Mouse (Mus musculus): ENCODE results near the gene Eme2.

Gene Eme2

GRCm38 (mm10) chr17:24894995-24895547 lies at the start of gene Eme2, which contains the start of gene Mrps34:
Gene Eme2, minus strand, starts transcription at chr17:24895087.
Gene Mrps34, plus strand, starts transcription at chr17:24895116.
- POLR2A ChIA-PET, result interaction anchor here (0.6 to 18.3 kb wide), 67 partner anchors 8 to 1060 kb away, joined by 3 to 338 read pairs (median 4); partner anchors contain the start of genes Fahd1 (in 3 of the 4), Nubp2 (in 3 of the 4), Spsb3 (in 3 of the 4) and Jpt2 (in 2 of the 4)
- CTCF ChIA-PET, result interaction anchor here (0.7 to 1.7 kb wide), 11 partner anchors 8 to 220 kb away, joined by 3 to 8 read pairs (median 3); partner anchors contain the start of genes Nubp2 (in 2 of the 4), Spsb3 (in 2 of the 4) and Telo2 (in 1 of the 4)

- ChIA-PET POLR2A (interaction anchor here in 2 of 4 experiments (1.5 to 9.4 kb wide), 4 partner anchors 8 to 17 kb away, joined by 3 to 92 read pairs (median 6); partner anchors contain the start of gene Jpt2 (in 2 of the 2)), CTCF (interaction anchor here in 1 of 4 experiments (1.1 kb wide), 1 partner anchor 15 kb away, joined by 3 read pairs; no protein-coding TSS in a partner anchor)
These were observed 48.7 kb upstream of the Eme2 start for GRCm38 (mm10) chr17:24943589-24943988.

GRCm38 (mm10) chr17:24943036-24943435 lies 48.1 kb upstream of the Eme2 start:
- ChIA-PET POLR2A (interaction anchor here in 3 of 4 experiments (0.7 to 1.8 kb wide), 7 partner anchors 8 to 297 kb away, joined by 3 to 7 read pairs (median 3); partner anchors contain the start of genes Gnptg (in 1 of the 3), Jpt2 (in 1 of the 3) and Tsr3 (in 1 of the 3)), CTCF (interaction anchor here (0.6 to 1.1 kb wide), 5 partner anchors 8 to 18 kb away, joined by 3 read pairs; partner anchors contain the start of gene Jpt2 (in 1 of the 4))

DNA sequence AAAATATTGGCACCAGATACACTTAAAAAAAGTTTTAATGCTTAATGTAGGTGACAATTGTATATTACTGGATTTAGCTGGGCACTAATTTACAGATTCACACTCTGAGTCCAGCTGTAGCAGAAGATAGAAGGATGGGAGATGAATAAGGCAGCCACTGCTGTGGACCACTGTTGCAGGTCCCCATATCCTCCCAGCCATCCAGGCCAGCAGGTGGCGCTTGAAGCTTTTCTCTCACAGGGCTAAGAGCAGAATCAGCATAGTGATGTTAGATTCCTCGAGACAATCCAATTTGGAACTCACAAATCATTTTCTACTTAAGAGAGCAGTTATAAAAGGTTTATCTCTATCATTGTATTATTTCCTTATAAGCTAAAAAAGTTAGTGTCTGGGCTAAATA lies 47.6 kb upstream of the Eme2 start:
- CTCF ChIA-PET, result interaction anchor here (0.6 to 1.1 kb wide), 8 partner anchors 9 to 296 kb away, joined by 3 to 5 read pairs (median 3); partner anchors contain the start of genes Jpt2 (in 1 of the 4) and Tmem204 (in 1 of the 4)
- POLR2A ChIA-PET, result interaction anchor here in 3 of 4 experiments (0.7 to 1.8 kb wide), 7 partner anchors 9 to 297 kb away, joined by 3 to 7 read pairs (median 3); partner anchors contain the start of genes Gnptg (in 1 of the 3), Jpt2 (in 1 of the 3) and Tsr3 (in 1 of the 3)

DNA sequence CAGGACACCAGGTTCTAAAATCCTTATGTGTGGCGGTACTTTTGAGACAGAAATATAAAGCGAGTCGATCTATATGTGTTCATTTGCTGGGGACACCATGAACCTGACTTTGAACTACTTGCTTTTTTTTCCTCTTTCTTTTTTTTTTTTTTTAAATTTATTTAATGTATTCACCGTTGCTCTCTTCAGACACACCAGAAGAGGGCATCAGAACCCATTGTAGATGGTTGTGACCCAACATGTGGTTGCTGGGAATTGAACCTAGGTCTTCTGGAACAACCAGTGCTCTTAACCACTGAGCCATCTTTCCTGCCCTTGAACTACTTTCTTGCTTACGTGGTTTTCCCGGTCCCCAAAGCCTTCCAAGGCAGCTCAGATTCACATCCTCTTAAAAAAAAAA lies 42.4 kb upstream of the Eme2 start:
- POLR2A ChIA-PET, result interaction anchor here in 3 of 4 experiments (0.6 to 7.6 kb wide), 45 partner anchors 8 to 881 kb away, joined by 3 to 51 read pairs (median 4); partner anchors contain the start of genes Jpt2 (in 3 of the 3), Cramp1l (in 2 of the 3), Ift140 (in 2 of the 3) and Meiob (in 2 of the 3)
- CTCF ChIA-PET, result interaction anchor here in 3 of 4 experiments (0.6 to 2.0 kb wide), 7 partner anchors 19 to 113 kb away, joined by 3 to 10 read pairs (median 4); partner anchors contain the start of genes Fahd1 (in 1 of the 3) and Jpt2 (in 1 of the 3)

GRCm38 (mm10) chr17:24936259-24937237 lies 41.7 kb upstream of the Eme2 start, which contains the start of gene Mapk8ip3:
Gene Mapk8ip3, minus strand, starts transcription at chr17:24936977.
- POLR2A ChIA-PET, result interaction anchor here (0.5 to 7.6 kb wide), 54 partner anchors 9 to 458 kb away, joined by 3 to 51 read pairs (median 4); partner anchors contain the start of genes Jpt2 (in 3 of the 4), Cramp1l (in 2 of the 4), Ift140 (in 2 of the 4) and Meiob (in 2 of the 4)
- CTCF ChIA-PET, result interaction anchor here in 3 of 4 experiments (0.6 to 2.0 kb wide), 10 partner anchors 20 to 581 kb away, joined by 3 to 10 read pairs (median 4); partner anchors contain the start of genes Fahd1 (in 1 of the 3) and Jpt2 (in 1 of the 3)

DNA sequence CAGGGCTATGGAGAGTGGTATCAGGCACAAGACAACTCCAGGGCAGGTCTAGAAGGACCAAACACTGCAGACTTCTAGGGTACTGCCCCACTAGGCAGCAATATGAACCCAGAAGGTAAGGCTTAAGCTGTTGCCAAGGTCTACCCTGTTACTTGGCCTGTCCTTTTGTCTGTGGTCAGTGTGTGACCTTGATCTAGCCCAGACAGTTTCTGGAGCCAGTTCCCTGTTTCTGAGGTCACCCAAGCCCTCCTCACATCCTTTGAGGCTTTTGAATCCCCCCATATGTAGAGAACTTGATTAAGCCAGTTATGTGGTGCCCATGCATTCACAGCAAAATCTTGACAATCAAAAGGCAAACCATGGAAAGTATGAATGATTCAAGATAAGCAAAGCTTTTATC lies 40.8 kb upstream of the Eme2 start:
- ChIA-PET POLR2A (interaction anchor here in 3 of 4 experiments (0.5 to 7.6 kb wide), 15 partner anchors 11 to 408 kb away, joined by 3 to 51 read pairs (median 4); partner anchors contain the start of genes Jpt2 (in 3 of the 3), Eme2 (in 1 of the 3), Mrps34 (in 1 of the 3) and Traf7 (in 1 of the 3)), CTCF (interaction anchor here in 1 of 4 experiments (2.0 kb wide), 1 partner anchor 25 kb away, joined by 10 read pairs; the partner anchor contains the start of gene Jpt2)

DNA sequence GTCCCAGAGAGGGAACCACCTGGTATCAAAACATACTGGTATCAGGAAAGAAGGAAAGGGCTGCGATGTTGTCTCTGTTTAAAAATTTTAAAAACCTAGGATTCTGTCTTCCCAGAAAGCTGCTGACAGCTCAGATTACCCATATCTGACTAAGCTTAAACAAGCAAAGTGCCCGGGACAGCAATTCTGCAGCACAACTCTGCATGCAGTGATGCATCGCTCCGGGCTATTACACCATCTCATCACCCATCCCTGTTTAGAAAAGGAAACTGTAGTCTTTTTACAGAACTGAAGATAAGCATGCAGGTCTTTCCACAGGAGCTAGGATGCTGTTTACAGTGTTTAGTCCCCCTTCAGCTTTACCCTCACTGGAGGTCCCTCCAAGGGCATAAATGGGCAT lies 40.0 kb upstream of the Eme2 start:
- ChIA-PET CTCF (no interaction called here), POLR2A (interaction anchor here in 3 of 4 experiments (0.5 to 7.6 kb wide), 9 partner anchors 10 to 56 kb away, joined by 3 to 51 read pairs (median 3); partner anchors contain the start of gene Jpt2 (in 2 of the 3))

- POLR2A ChIA-PET, result interaction anchor here in 2 of 4 experiments (4.6 to 7.6 kb wide), 2 partner anchors 16 to 27 kb away, joined by 40 to 51 read pairs; partner anchors contain the start of gene Jpt2 (in 1 of the 2)
These were observed 38.3 kb upstream of the Eme2 start for GRCm38 (mm10) chr17:24933163-24933562.

DNA sequence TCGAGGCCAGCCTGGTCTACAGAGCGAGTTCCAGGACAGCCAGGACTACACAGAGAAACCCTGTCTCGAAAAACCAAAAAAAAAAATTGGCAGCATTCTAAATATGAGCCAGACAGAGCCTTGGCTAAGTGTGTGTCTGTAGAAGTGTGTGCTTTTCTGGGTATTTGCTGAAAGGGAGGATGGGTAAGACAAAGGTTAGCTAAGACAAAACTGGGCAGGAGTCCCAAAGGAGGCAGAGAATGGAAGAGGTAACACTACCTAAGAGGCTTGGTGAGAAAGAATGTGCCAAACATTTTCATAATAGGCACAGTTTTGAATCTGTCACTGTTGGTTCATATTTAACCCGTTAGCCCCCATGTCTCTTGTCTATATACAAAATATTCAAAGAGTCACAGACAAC lies 37.5 kb upstream of the Eme2 start:
- CTCF ChIA-PET, result interaction anchor here in 1 of 4 experiments (0.6 kb wide), 1 partner anchor 246 kb away, joined by 3 read pairs; no protein-coding TSS in a partner anchor
- POLR2A ChIA-PET, result interaction anchor here in 2 of 4 experiments (0.7 to 7.6 kb wide), 2 partner anchors 17 to 196 kb away, joined by 3 to 51 read pairs; partner anchors contain the start of gene Msrb1 (in 1 of the 2)

More at GRCm38 (mm10) chr17:24933163-24933562, 38.3 kb upstream of the Eme2 start:
- CTCF ChIA-PET, result no interaction called here

DNA sequence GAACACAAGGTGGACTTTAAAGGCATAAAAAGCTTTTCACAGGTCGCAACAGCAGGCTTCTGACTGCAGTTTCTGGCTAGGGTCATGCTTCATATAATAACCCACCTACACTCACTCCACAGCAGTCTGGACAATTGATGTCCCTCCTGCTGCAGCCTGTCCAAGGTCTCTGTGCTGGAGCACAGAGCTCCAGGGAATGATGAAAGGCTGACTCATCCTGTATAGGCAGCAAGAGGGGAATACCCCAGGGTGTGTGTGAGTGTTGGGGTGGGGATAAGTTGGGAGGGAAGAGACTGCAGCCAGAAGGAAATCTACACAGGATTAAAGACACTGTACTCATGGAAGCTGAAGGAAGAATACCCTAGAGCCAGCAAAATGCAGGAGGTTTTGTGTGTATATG lies 34.6 kb upstream of the Eme2 start:
- CTCF ChIA-PET, result interaction anchor here in 2 of 4 experiments (0.6 to 0.9 kb wide), 2 partner anchors 156 to 334 kb away, joined by 3 to 4 read pairs; no protein-coding TSS in a partner anchor
- POLR2A ChIA-PET, result interaction anchor here in 3 of 4 experiments (0.6 to 3.1 kb wide), 12 partner anchors 7 to 86 kb away, joined by 3 to 16 read pairs (median 3); partner anchors contain the start of genes Cramp1l (in 1 of the 3), Eme2 (in 1 of the 3), Fahd1 (in 1 of the 3) and Ift140 (in 1 of the 3)

DNA sequence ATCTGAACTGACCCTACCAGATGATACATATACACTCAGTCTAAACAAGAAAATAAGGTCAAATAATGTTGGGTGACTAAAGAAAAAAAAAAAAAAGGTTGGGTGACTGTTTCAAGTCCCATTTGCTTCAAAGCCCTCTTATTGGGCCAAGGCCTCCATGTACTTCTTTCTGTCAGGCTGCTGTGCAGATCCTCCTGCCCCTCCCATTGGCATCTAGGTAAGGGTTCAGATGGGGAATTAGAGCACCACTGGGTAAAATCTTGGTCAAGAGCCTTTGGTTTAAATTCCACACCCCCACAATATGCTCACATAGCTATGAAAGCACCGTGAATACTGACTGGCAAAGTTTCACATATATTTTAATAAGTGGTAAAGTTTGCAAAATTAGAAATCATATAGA lies 28.4 kb upstream of the Eme2 start:
- POLR2A ChIA-PET, result interaction anchor here in 1 of 4 experiments (0.6 to 1.4 kb wide), 3 partner anchors 12 to 439 kb away, joined by 3 to 5 read pairs (median 3); no protein-coding TSS in a partner anchor
- CTCF ChIA-PET, result interaction anchor here in 1 of 4 experiments (0.6 kb wide), 1 partner anchor 333 kb away, joined by 3 read pairs; no protein-coding TSS in a partner anchor

GRCm38 (mm10) chr17:24913984-24914383 lies 19.1 kb upstream of the Eme2 start:
- ChIA-PET CTCF (no interaction called here), POLR2A (interaction anchor here in 1 of 4 experiments (0.5 to 1.3 kb wide), 2 partner anchors 23 to 227 kb away, joined by 3 read pairs; partner anchors contain the start of gene Mapk8ip3)

DNA sequence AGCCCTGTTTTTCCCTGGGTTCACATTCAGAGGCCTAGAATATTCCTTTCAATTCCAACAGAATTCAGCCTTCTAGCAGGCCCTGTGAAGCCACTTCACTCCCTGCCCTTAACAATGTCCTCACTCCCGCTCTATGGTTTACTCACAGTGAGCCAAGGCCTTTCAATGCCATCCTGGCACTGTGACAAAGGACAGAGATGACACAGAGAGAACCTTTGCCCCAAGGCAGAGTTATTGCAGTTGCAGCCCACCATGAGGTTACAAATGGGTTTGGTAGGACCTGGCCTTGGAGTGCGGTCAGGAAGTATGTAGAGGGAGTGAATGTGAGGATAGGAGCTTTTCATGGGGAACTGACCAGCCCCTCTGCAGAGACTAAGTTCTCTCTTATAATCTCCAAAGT lies 12.7 kb upstream of the Eme2 start:
- CTCF ChIA-PET, result no interaction called here
- POLR2A ChIA-PET, result interaction anchor here in 3 of 4 experiments (0.7 to 2.0 kb wide), 6 partner anchors 9 to 178 kb away, joined by 3 to 5 read pairs (median 3); partner anchors contain the start of genes Eme2 (in 2 of the 3) and Mrps34 (in 2 of the 3)

DNA sequence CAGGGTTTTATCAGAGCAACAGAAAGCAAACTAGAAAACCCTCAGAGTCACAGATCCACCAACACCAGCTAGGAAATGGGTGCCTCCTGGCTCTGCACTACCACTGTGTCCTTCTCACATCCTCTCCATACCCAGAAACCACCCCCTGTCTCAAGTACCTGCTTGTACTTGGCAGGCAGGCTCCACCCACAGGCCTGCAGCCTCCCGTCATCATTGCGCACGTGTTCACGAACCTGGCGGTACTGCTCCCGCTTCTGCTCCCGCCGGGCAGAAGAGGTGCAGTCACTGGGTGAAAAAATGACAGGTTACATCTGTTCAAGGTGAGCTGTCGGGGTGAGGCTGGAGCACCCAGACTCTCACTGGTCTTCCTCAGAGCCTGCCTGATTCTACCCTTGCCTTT lies 8.9 kb upstream of the Eme2 start:
- POLR2A ChIA-PET, result interaction anchor here in 2 of 4 experiments (1.0 to 2.6 kb wide), 3 partner anchors 9 to 31 kb away, joined by 3 to 7 read pairs (median 3); partner anchors contain the start of genes Eme2 (in 1 of the 2) and Mrps34 (in 1 of the 2)

More for the DNA sequence above, 8.9 kb upstream of the Eme2 start:
- CTCF ChIA-PET, result interaction anchor here in 3 of 4 experiments (0.6 to 1.7 kb wide), 6 partner anchors 9 to 179 kb away, joined by 3 to 4 read pairs (median 3); partner anchors contain the start of genes Eme2 (in 1 of the 3), Mrps34 (in 1 of the 3), Nubp2 (in 1 of the 3) and Spsb3 (in 1 of the 3)
